Mouse (Mus musculus): ENCODE data around the gene AL731706.1.
"Not testable (repeated sequence)": the region's sequence is repeated elsewhere in the genome, so short reads cannot be mapped to it uniquely, and the experiment has no call there.

Gene AL731706.1

GRCm38 (mm10) chr2:136891068-136891950, at the start of gene AL731706.1, which contains the start of the genes Slx4ip and Mkks:
TSS of gene AL731706.1 (minus strand) at chr2:136891389.
TSS of gene Slx4ip (plus strand) at chr2:136891218.
TSS of gene Mkks (minus strand) at chr2:136891389.
- DNase-seq (ENCODE audit: low read depth, low spot score): peak; percentile 100

- DNase-seq (ENCODE audit: low read depth, low spot score): no peak
These were observed 47.1 kb upstream of the AL731706.1 start for GRCm38 (mm10) chr2:136938249-136938648.

- DNase-seq (ENCODE audit: low read depth, low spot score): no peak
These were observed 45.5 kb upstream of the AL731706.1 start for GRCm38 (mm10) chr2:136936391-136937288.

- DNase-seq (ENCODE audit: low read depth, low spot score): no peak
These were observed 29.8 kb upstream of the AL731706.1 start for GRCm38 (mm10) chr2:136921003-136921408.

- DNase-seq (ENCODE audit: low read depth, low spot score): no peak
These were observed 29.2 kb upstream of the AL731706.1 start for GRCm38 (mm10) chr2:136920257-136920993.

- no peak for DNase-seq (ENCODE audit: low read depth, low spot score)
These were observed 28.2 kb upstream of the AL731706.1 start for GRCm38 (mm10) chr2:136919433-136919832.

GRCm38 (mm10) chr2:136914334-136914902, 23.2 kb upstream of the AL731706.1 start:
- DNase-seq (ENCODE audit: low read depth, low spot score): no peak

- no peak for DNase-seq (ENCODE audit: low read depth, low spot score)
These were observed 21.8 kb upstream of the AL731706.1 start for GRCm38 (mm10) chr2:136913021-136913420.

GRCm38 (mm10) chr2:136911958-136912411, 20.8 kb upstream of the AL731706.1 start:
- no peak for DNase-seq (ENCODE audit: low read depth, low spot score)

- DNase-seq (ENCODE audit: low read depth, low spot score): no peak
These were observed 18.1 kb upstream of the AL731706.1 start for GRCm38 (mm10) chr2:136909298-136909697.

- no peak for DNase-seq (ENCODE audit: low read depth, low spot score)
These were observed 17.4 kb upstream of the AL731706.1 start for GRCm38 (mm10) chr2:136908596-136908995.

GRCm38 (mm10) chr2:136896131-136896530, 4.9 kb upstream of the AL731706.1 start:
- no peak for DNase-seq (ENCODE audit: low read depth, low spot score)

- no peak for DNase-seq (ENCODE audit: low read depth, low spot score)
These were observed 3.3 kb upstream of the AL731706.1 start for GRCm38 (mm10) chr2:136894494-136894893.

- peak; percentile 98 for DNase-seq (ENCODE audit: low read depth, low spot score)
These were observed 772 bp upstream of the AL731706.1 start for GRCm38 (mm10) chr2:136891951-136892371.

- DNase-seq (ENCODE audit: low read depth, low spot score): not testable (repeated sequence)
These were observed 497 bp downstream of the AL731706.1 start for GRCm38 (mm10) chr2:136890716-136891067.

- no peak for DNase-seq (ENCODE audit: low read depth, low spot score)
These were observed 4.3 kb downstream of the AL731706.1 start for GRCm38 (mm10) chr2:136886846-136887245.

GRCm38 (mm10) chr2:136885579-136885978, 5.6 kb downstream of the AL731706.1 start, which contains the start of gene AL731706.2:
TSS of gene AL731706.2 (minus strand) at chr2:136885679.
- no peak for DNase-seq (ENCODE audit: low read depth, low spot score)

GRCm38 (mm10) chr2:136854543-136855388, 36.4 kb downstream of the AL731706.1 start:
- no peak for DNase-seq (ENCODE audit: low read depth, low spot score)

GRCm38 (mm10) chr2:136850366-136850765, 40.8 kb downstream of the AL731706.1 start:
- DNase-seq (ENCODE audit: low read depth, low spot score): no peak

- DNase-seq (ENCODE audit: low read depth, low spot score): no peak
These were observed 53.2 kb downstream of the AL731706.1 start for GRCm38 (mm10) chr2:136837994-136838393.

Data from CD4-positive helper T cell, adult 2 months (primary cell).